Mouse (Mus musculus): ENCODE measurements around the gene Hnrnpab. TPM values are rescaled to one million over a fixed set of nuclear protein-coding genes. Genes with fewer than 3 reads are reported as not detected.

The Hnrnpab gene
- polyA plus RNA-seq, 1 experiment from 2014 or later: 238 TPM

GRCm38 (mm10) chr11:51648566-51648965 is 41.9 kb upstream of the Hnrnpab start:
- no peaks in the 10 kb centered on the region for H3K36me3 ChIP-seq (ENCODE audit: control insufficient read depth, insufficient read depth, low read length)
- H3K9me3 ChIP-seq (replicated peaks; ENCODE audit: control insufficient read depth, low read length): no peaks in the 10 kb centered on the region
- H3K4me1 ChIP-seq (ENCODE audit: control insufficient read depth, insufficient read depth, low read length): peaks cover 24% of the 10 kb centered on the region
- WGBS: 26% methylated on average over 3 of the region's 3 CpGs
- H3K4me3 ChIP-seq (replicated peaks; ENCODE audit: low read length): peak overlapping the region; percentile 73; the same call in 1 of the 2 replicates
- no peak for ATAC-seq (ENCODE audit: insufficient read depth, low FRiP score)
- peak overlapping the region; percentile 8; the same call in 1 of the 2 replicates for H3K27ac ChIP-seq (ENCODE audit: low read length)
- peak overlapping the region; percentile 90 for H3K4me2 ChIP-seq (ENCODE audit: low read depth, low read length)
- H3K27me3 ChIP-seq (ENCODE audit: control insufficient read depth, insufficient read depth, low read length): no peaks in the 10 kb centered on the region
- peak overlapping the region; percentile 85 for H3K9ac ChIP-seq (ENCODE audit: low read length)

GRCm38 (mm10) chr11:51646751-51647667 is 40.4 kb upstream of the Hnrnpab start:
- no peaks in the 10 kb centered on the region for H3K36me3 ChIP-seq (ENCODE audit: control insufficient read depth, insufficient read depth, low read length)
- H3K27ac ChIP-seq (ENCODE audit: low read length): peak overlapping the region; percentile 48
- ATAC-seq (ENCODE audit: insufficient read depth, low FRiP score): no peak
- H3K27me3 ChIP-seq (ENCODE audit: control insufficient read depth, insufficient read depth, low read length): no peaks in the 10 kb centered on the region
- H3K4me1 ChIP-seq (ENCODE audit: control insufficient read depth, insufficient read depth, low read length): peaks cover 24% of the 10 kb centered on the region
- 61% methylated on average over 15 of the region's 15 CpGs for WGBS
- no peak overlapping the region for H3K4me3 ChIP-seq (replicated peaks; ENCODE audit: low read length)
- H3K9ac ChIP-seq (ENCODE audit: low read length): peak overlapping the region; percentile 44; the same call in 1 of the 2 replicates
- no peaks in the 10 kb centered on the region for H3K9me3 ChIP-seq (replicated peaks; ENCODE audit: control insufficient read depth, low read length)
- H3K4me2 ChIP-seq (ENCODE audit: low read depth, low read length): peak overlapping the region; percentile 27; the same call in 1 of the 2 replicates

GRCm38 (mm10) chr11:51646245-51646644 is 39.6 kb upstream of the Hnrnpab start:
- H3K9ac ChIP-seq (ENCODE audit: low read length): no peak overlapping the region
- no peaks in the 10 kb centered on the region for H3K9me3 ChIP-seq (replicated peaks; ENCODE audit: control insufficient read depth, low read length)
- no peaks in the 10 kb centered on the region for H3K36me3 ChIP-seq (ENCODE audit: control insufficient read depth, insufficient read depth, low read length)
- 0 out of 2 replicates have a peak overlapping the region, but pooled peaks have one; percentile 3 for H3K27ac ChIP-seq (ENCODE audit: low read length)
- H3K4me1 ChIP-seq (ENCODE audit: control insufficient read depth, insufficient read depth, low read length): peaks cover 24% of the 10 kb centered on the region
- ATAC-seq (ENCODE audit: insufficient read depth, low FRiP score): no peak
- H3K4me2 ChIP-seq (ENCODE audit: low read depth, low read length): no peak overlapping the region
- WGBS: 75% methylated on average over 7 of the region's 7 CpGs
- H3K4me3 ChIP-seq (replicated peaks; ENCODE audit: low read length): no peak overlapping the region
- no peaks in the 10 kb centered on the region for H3K27me3 ChIP-seq (ENCODE audit: control insufficient read depth, insufficient read depth, low read length)

- H3K4me1 ChIP-seq (ENCODE audit: control insufficient read depth, insufficient read depth, low read length): peaks cover 24% of the 10 kb centered on the region
Observed at GRCm38 (mm10) chr11:51645293-51645692, 38.6 kb upstream of the Hnrnpab start.

GRCm38 (mm10) chr11:51644217-51644616 is 37.6 kb upstream of the Hnrnpab start:
- no peaks in the 10 kb centered on the region for H3K27me3 ChIP-seq (ENCODE audit: control insufficient read depth, insufficient read depth, low read length)
- H3K9me3 ChIP-seq (replicated peaks; ENCODE audit: control insufficient read depth, low read length): no peaks in the 10 kb centered on the region
- H3K36me3 ChIP-seq (ENCODE audit: control insufficient read depth, insufficient read depth, low read length): no peaks in the 10 kb centered on the region
- WGBS: 83% methylated on average over 16 of the region's 16 CpGs
- no peak overlapping the region for H3K4me2 ChIP-seq (ENCODE audit: low read depth, low read length)
- peaks cover 21% of the 10 kb centered on the region; the same call in 1 of the 2 replicates for H3K4me1 ChIP-seq (ENCODE audit: control insufficient read depth, insufficient read depth, low read length)
- no peak overlapping the region for H3K27ac ChIP-seq (ENCODE audit: low read length)
- no peak for ATAC-seq (ENCODE audit: insufficient read depth, low FRiP score)
- H3K9ac ChIP-seq (ENCODE audit: low read length): no peak overlapping the region
- no peak overlapping the region for H3K4me3 ChIP-seq (replicated peaks; ENCODE audit: low read length)

More at GRCm38 (mm10) chr11:51645293-51645692, 38.6 kb upstream of the Hnrnpab start:
- no peak overlapping the region for H3K9ac ChIP-seq (ENCODE audit: low read length)
- no peaks in the 10 kb centered on the region for H3K36me3 ChIP-seq (ENCODE audit: control insufficient read depth, insufficient read depth, low read length)
- H3K4me2 ChIP-seq (ENCODE audit: low read depth, low read length): no peak overlapping the region
- ATAC-seq (ENCODE audit: insufficient read depth, low FRiP score): no peak
- 61% methylated on average over 13 of the region's 13 CpGs for WGBS
- no peak overlapping the region for H3K27ac ChIP-seq (ENCODE audit: low read length)
- H3K9me3 ChIP-seq (replicated peaks; ENCODE audit: control insufficient read depth, low read length): no peaks in the 10 kb centered on the region
- H3K27me3 ChIP-seq (ENCODE audit: control insufficient read depth, insufficient read depth, low read length): no peaks in the 10 kb centered on the region
- no peak overlapping the region for H3K4me3 ChIP-seq (replicated peaks; ENCODE audit: low read length)

GRCm38 (mm10) chr11:51643761-51644160 is 37.1 kb upstream of the Hnrnpab start:
- no peak for ATAC-seq (ENCODE audit: insufficient read depth, low FRiP score)
- Histone ChIP-seq H3K27ac (ENCODE audit: low read length) (no peak overlapping the region), H3K9ac (ENCODE audit: low read length) (no peak overlapping the region)

GRCm38 (mm10) chr11:51643202-51643601 is 36.6 kb upstream of the Hnrnpab start:
- Histone ChIP-seq H3K27ac (ENCODE audit: low read length) (no peak overlapping the region), H3K9ac (ENCODE audit: low read length) (no peak overlapping the region), H3K27me3 (ENCODE audit: control insufficient read depth, insufficient read depth, low read length) (no peaks in the 10 kb centered on the region), H3K4me1 (ENCODE audit: control insufficient read depth, insufficient read depth, low read length) (peaks cover 11% of the 10 kb centered on the region), H3K4me3 (replicated peaks; ENCODE audit: low read length) (no peak overlapping the region), H3K4me2 (ENCODE audit: low read depth, low read length) (no peak overlapping the region), H3K9me3 (replicated peaks; ENCODE audit: control insufficient read depth, low read length) (no peaks in the 10 kb centered on the region), H3K36me3 (ENCODE audit: control insufficient read depth, insufficient read depth, low read length) (no peaks in the 10 kb centered on the region)
- 63% methylated on average over 9 of the region's 9 CpGs for WGBS
- ATAC-seq (ENCODE audit: insufficient read depth, low FRiP score): no peak

More at GRCm38 (mm10) chr11:51643761-51644160, 37.1 kb upstream of the Hnrnpab start:
- Histone ChIP-seq H3K4me1 (ENCODE audit: control insufficient read depth, insufficient read depth, low read length) (0 out of 2 replicates have a peak, but pooled peaks cover 16% of the 10 kb centered on the region), H3K4me2 (ENCODE audit: low read depth, low read length) (no peak overlapping the region), H3K36me3 (ENCODE audit: control insufficient read depth, insufficient read depth, low read length) (no peaks in the 10 kb centered on the region), H3K27me3 (ENCODE audit: control insufficient read depth, insufficient read depth, low read length) (no peaks in the 10 kb centered on the region), H3K9me3 (replicated peaks; ENCODE audit: control insufficient read depth, low read length) (no peaks in the 10 kb centered on the region), H3K4me3 (replicated peaks; ENCODE audit: low read length) (no peak overlapping the region)
- WGBS: 55% methylated on average over 15 of the region's 15 CpGs

- peaks cover 14% of the 10 kb centered on the region for H3K4me1 ChIP-seq (ENCODE audit: control insufficient read depth, insufficient read depth, low read length)
- H3K27me3 ChIP-seq (ENCODE audit: control insufficient read depth, insufficient read depth, low read length): no peaks in the 10 kb centered on the region
- H3K9me3 ChIP-seq (replicated peaks; ENCODE audit: control insufficient read depth, low read length): no peaks in the 10 kb centered on the region
- no peak; the same call in 1 of the 2 replicates for ATAC-seq (ENCODE audit: insufficient read depth, low FRiP score)
- H3K36me3 ChIP-seq (ENCODE audit: control insufficient read depth, insufficient read depth, low read length): no peaks in the 10 kb centered on the region
- no peak overlapping the region for H3K27ac ChIP-seq (ENCODE audit: low read length)
- WGBS: 81% methylated on average over 7 of the region's 7 CpGs
- H3K9ac ChIP-seq (ENCODE audit: low read length): no peak overlapping the region; the same call in 1 of the 2 replicates
- H3K4me3 ChIP-seq (replicated peaks; ENCODE audit: low read length): no peak overlapping the region
- H3K4me2 ChIP-seq (ENCODE audit: low read depth, low read length): no peak overlapping the region
Observed at GRCm38 (mm10) chr11:51640748-51641147, 34.1 kb upstream of the Hnrnpab start.

- ATAC-seq (ENCODE audit: insufficient read depth, low FRiP score): no peak
- no peaks in the 10 kb centered on the region for H3K36me3 ChIP-seq (ENCODE audit: control insufficient read depth, insufficient read depth, low read length)
- peaks cover 10% of the 10 kb centered on the region for H3K4me1 ChIP-seq (ENCODE audit: control insufficient read depth, insufficient read depth, low read length)
- no peak overlapping the region for H3K9ac ChIP-seq (ENCODE audit: low read length)
- H3K9me3 ChIP-seq (replicated peaks; ENCODE audit: control insufficient read depth, low read length): no peaks in the 10 kb centered on the region
- H3K4me3 ChIP-seq (replicated peaks; ENCODE audit: low read length): no peak overlapping the region; the same call in 1 of the 2 replicates
- 0 out of 2 replicates have a peak overlapping the region, but pooled peaks have one; percentile 74 for H3K27ac ChIP-seq (ENCODE audit: low read length)
- no peaks in the 10 kb centered on the region for H3K27me3 ChIP-seq (ENCODE audit: control insufficient read depth, insufficient read depth, low read length)
- peak overlapping the region; percentile 50 for H3K4me2 ChIP-seq (ENCODE audit: low read depth, low read length)
- 69% methylated on average over 5 of the region's 5 CpGs for WGBS
Observed at GRCm38 (mm10) chr11:51638497-51638896, 31.9 kb upstream of the Hnrnpab start.

Measured in stomach, embryonic 16.5 days (tissue).